Mouse (Mus musculus): ENCODE data around the gene Bcas3. TPM values are rescaled to one million over a fixed set of nuclear protein-coding genes. Genes with fewer than 3 reads are reported as not detected.
"Not testable (repeated sequence)": the region's sequence is repeated elsewhere in the genome, so short reads cannot be mapped to it uniquely, and the experiment has no call there.

The Bcas3 gene
- polyA plus RNA-seq, 1 experiment, result 17.0 TPM

DNA sequence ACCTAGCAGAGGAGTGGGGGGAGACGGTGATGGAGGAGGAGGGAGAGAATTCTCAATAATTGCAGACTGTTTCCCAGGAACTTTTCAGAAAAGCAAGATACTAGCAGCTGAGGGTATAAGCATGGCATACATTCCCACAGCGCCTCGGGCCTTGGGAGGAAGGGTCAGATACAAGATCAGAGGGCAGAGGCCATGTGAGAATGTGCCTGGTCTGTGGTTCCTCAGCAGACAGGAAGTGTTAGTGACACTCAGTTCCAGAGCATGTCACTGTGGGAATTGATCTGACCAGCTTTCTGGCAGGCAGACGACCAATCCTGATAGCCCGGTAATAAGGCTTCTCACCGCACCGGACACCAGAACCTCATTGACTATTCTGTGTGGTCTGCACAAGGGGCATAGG is 357.2 kb downstream of the Bcas3 start:
- TF ChIP-seq POLR2A (IDR thresholded peaks at IDR 0.05; ENCODE audit: low read depth, low read length) (no peak), CTCF (IDR thresholded peaks at IDR 0.05; ENCODE audit: borderline replicate concordance, insufficient read depth, low read length) (no peak)
- no peak overlapping the region for H3K27ac ChIP-seq (ENCODE audit: insufficient read depth, low read length)
- H3K4me1 ChIP-seq (ENCODE audit: control insufficient read depth, insufficient read depth, low read length), result peaks cover 2% of the 10 kb centered on the region; the same call in 1 of the 2 replicates
- H3K4me3 ChIP-seq (ENCODE audit: insufficient read depth, low read length), result no peak overlapping the region

DNA sequence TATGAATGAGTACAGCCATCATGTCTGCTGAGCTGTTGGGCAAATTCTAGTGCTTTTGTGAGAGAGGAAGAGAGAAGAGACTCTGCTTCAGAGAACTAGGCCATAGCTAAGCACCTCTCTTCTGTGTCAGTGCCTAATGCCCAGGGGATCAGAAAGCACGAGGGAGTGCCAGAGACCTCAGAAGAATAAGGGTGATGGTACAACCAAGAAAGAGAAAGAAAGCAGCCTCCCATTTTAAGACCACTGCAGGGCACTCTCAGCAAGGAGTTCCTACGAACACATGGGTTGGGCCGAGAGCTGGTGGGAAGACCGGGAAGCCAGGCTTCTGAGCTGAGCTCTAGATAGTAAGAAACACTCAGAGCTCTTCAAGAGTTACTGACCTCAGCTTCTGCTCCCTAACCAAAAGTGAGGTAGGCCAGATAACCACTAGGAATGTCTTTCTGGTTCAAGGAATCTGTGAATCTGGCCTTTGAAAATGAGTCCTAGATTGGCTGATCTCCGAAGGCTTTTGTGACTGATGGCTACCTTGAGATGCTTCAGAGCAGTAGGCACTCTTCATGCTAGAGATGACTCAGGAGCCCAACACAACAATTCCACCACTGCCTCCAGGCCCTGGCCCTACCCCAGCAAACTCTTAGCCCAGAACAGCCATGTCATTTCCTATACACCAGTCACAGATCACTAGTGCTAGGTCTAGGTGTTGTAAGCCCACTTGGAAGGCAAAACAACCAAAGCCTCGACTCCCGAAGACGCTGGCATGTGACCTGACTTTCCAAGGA is 359.2 kb downstream of the Bcas3 start:
- TF ChIP-seq POLR2A (IDR thresholded peaks at IDR 0.05; ENCODE audit: low read depth, low read length), result no peak
- TF ChIP-seq CTCF (IDR thresholded peaks at IDR 0.05; ENCODE audit: borderline replicate concordance, insufficient read depth, low read length), result no peak
- H3K4me3 ChIP-seq (ENCODE audit: insufficient read depth, low read length), result no peak overlapping the region
- peaks cover 2% of the 10 kb centered on the region; the same call in 1 of the 2 replicates for H3K4me1 ChIP-seq (ENCODE audit: control insufficient read depth, insufficient read depth, low read length)
- H3K27ac ChIP-seq (ENCODE audit: insufficient read depth, low read length), result no peak overlapping the region

DNA sequence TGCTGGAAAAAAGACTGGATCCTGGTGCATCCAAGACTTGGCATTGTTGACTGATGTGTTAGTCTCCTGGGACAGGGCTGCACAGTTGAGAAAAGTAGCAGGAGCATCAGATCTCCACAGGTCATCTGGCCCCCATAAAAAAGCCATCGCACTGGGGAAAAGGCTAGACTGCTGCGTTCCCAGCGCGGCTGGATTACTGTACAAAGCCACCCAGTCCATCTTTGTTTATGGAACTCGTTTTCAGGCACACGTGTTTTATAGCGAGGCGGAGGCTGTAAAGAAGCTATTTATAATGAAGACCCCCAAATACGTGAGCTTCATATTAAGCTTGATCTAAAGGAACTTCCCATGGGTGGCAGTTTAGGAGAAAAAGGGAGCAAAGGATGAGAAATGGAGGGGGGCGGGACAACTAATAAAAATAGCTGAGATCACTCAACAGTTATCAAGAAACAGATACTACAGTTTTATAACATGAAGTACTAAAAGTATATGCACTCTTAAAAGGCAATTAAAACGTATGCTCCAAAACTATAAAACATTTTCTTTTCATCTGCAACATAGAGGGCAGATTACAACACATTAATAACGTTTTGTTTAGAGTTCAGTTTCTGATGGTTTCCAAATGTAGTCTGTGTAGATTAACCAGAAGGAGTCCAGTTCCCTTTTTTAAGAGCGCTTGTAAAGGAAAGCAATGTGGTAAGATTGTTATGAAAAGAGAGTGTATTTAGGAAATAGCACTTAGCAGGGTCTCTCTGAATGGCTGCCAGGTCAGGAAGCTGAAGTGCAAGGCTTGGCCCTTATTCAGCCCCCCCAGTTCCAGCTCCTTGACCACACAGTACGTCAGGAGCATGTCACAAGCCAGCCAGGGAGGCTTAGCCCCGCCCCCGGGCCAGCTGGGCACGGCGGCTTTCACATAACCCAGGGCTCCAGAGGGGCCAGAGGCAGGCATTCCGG is 360.2 kb downstream of the Bcas3 start:
- H3K4me1 ChIP-seq (ENCODE audit: control insufficient read depth, insufficient read depth, low read length), result peaks cover 2% of the 10 kb centered on the region; the same call in 1 of the 2 replicates
- no peak overlapping the region for H3K27ac ChIP-seq (ENCODE audit: insufficient read depth, low read length)
- H3K4me3 ChIP-seq (ENCODE audit: insufficient read depth, low read length), result no peak overlapping the region
- TF ChIP-seq POLR2A (IDR thresholded peaks at IDR 0.05; ENCODE audit: low read depth, low read length), result no peak
- no peak for TF ChIP-seq CTCF (IDR thresholded peaks at IDR 0.05; ENCODE audit: borderline replicate concordance, insufficient read depth, low read length)

DNA sequence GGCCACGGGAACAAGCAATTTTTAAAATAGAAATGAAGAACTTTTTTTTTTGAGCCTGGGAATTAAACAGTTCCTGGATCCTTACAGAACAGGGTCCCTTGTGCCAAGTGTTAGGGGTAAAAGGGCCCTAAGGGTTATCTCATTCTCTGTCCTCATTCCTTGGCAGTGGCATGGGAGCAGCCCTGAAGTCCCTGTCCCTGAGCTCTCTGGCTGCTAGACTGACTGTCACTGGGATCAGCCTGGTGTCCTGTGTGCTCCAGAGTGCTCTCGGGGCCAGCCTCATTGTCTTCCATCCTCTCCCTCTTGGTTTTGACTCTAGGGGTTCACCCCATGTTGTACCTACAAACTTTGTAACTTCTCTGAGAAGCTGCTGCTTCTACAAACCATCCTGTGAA is 360.8 kb downstream of the Bcas3 start:
- no peak for TF ChIP-seq CTCF (IDR thresholded peaks at IDR 0.05; ENCODE audit: borderline replicate concordance, insufficient read depth, low read length)
- no peak for TF ChIP-seq POLR2A (IDR thresholded peaks at IDR 0.05; ENCODE audit: low read depth, low read length)
- Histone ChIP-seq H3K27ac (ENCODE audit: insufficient read depth, low read length) (no peak overlapping the region), H3K4me1 (ENCODE audit: control insufficient read depth, insufficient read depth, low read length) (peaks cover 2% of the 10 kb centered on the region; the same call in 1 of the 2 replicates), H3K4me3 (ENCODE audit: insufficient read depth, low read length) (no peak overlapping the region)

DNA sequence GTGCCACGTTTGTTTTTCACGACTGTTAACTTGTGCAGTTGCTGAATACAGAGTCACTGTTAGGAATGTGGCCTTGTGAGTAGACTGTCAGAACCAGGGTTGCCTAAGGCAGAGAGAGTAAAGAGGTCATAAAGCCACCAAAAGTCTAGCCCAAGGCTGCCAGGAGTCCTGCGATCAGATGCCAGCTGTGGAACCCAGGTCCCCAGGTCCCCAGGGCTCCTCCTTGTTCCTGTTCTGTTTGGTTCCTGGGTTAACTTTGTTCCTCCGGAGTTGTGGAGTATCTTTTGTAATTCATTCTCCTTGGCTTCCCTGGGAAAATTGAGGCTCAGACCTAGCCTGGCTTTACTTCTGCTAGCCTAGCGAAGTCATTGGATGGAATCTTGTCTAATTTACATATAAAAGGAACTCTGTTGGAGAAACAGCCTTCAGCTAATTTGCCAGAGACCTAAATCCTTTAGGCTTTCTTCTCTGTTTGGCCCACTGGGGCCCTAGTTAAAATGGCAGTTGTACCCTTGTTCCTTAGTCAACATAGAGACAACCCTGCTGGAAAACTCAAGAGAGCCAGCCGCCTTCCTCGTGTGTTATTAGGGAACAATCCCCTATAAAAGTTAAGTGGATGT is 361.5 kb downstream of the Bcas3 start:
- Histone ChIP-seq H3K27ac (ENCODE audit: insufficient read depth, low read length) (no peak overlapping the region), H3K4me3 (ENCODE audit: insufficient read depth, low read length) (no peak overlapping the region), H3K4me1 (ENCODE audit: control insufficient read depth, insufficient read depth, low read length) (peaks cover 2% of the 10 kb centered on the region; the same call in 1 of the 2 replicates)
- TF ChIP-seq CTCF (IDR thresholded peaks at IDR 0.05; ENCODE audit: borderline replicate concordance, insufficient read depth, low read length) (no peak), POLR2A (IDR thresholded peaks at IDR 0.05; ENCODE audit: low read depth, low read length) (no peak)

DNA sequence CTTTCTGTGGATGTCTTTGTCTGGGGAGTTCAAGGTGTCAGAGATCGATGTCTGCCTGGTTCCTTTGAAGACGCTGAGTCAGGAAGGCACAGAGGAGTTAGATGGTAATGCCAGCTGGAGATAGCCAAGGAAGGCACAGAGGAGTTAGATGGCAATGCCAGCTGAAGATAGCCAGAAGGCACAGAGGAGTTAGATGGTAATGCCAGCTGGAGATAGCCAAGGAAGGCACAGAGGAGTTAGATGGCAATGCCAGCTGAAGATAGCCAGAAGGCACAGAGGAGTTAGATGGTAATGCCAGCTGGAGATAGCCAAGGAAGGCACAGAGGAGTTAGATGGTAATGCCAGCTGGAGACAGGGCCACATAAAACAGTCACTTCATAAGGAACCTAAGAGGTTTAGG is 363.8 kb downstream of the Bcas3 start:
- H3K4me1 ChIP-seq (ENCODE audit: control insufficient read depth, insufficient read depth, low read length); H3K4me3 ChIP-seq (ENCODE audit: insufficient read depth, low read length); H3K27ac ChIP-seq (ENCODE audit: insufficient read depth, low read length): not testable (repeated sequence)

DNA sequence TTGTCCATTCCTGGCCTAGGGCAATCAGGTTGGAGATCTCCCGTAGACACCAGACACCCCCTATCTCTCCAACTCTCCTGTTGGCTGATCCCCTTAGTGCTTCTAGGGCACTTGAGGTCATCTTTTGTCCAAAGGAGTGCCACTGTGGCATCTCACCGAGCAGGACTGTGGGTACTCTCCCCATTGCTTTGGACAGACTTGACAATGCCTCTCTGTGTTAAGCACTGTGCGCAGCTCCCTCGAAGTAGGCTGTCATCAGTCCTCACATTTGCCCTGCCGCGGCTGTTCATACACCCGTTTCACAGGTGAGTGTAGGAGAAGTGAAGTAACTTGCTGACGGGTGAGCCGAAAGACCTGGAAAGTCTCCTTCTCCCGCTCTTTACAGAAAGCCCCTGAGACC is 366.1 kb downstream of the Bcas3 start:
- Histone ChIP-seq H3K27ac (ENCODE audit: insufficient read depth, low read length) (no peak overlapping the region), H3K4me3 (ENCODE audit: insufficient read depth, low read length) (no peak overlapping the region), H3K4me1 (ENCODE audit: control insufficient read depth, insufficient read depth, low read length) (no peaks in the 10 kb centered on the region; the same call in 1 of the 2 replicates)
- TF ChIP-seq CTCF (IDR thresholded peaks at IDR 0.05; ENCODE audit: borderline replicate concordance, insufficient read depth, low read length) (no peak), POLR2A (IDR thresholded peaks at IDR 0.05; ENCODE audit: low read depth, low read length) (no peak)

DNA sequence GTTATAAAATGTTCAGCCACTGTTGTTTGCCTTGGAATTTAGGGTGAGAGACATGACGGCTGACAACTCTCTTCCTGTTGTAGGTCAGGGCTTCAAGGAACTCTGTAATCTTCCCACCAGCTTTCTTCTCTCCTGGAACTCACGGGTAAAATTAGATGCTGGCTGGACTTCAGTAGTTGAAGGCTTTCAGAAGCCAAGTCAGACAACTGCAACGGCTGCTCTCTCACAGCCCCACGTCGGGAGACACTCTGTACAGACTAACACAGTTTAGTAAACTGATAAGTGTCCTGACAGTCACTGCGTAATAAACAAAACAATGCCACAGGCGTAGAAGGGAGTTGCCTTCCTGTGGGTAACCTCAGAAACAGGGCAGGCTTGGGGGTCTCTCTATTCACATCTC is 366.8 kb downstream of the Bcas3 start:
- TF ChIP-seq POLR2A (IDR thresholded peaks at IDR 0.05; ENCODE audit: low read depth, low read length) (no peak), CTCF (IDR thresholded peaks at IDR 0.05; ENCODE audit: borderline replicate concordance, insufficient read depth, low read length) (no peak)
- Histone ChIP-seq H3K4me3 (ENCODE audit: insufficient read depth, low read length) (no peak overlapping the region), H3K4me1 (ENCODE audit: control insufficient read depth, insufficient read depth, low read length) (no peaks in the 10 kb centered on the region), H3K27ac (ENCODE audit: insufficient read depth, low read length) (no peak overlapping the region)

DNA sequence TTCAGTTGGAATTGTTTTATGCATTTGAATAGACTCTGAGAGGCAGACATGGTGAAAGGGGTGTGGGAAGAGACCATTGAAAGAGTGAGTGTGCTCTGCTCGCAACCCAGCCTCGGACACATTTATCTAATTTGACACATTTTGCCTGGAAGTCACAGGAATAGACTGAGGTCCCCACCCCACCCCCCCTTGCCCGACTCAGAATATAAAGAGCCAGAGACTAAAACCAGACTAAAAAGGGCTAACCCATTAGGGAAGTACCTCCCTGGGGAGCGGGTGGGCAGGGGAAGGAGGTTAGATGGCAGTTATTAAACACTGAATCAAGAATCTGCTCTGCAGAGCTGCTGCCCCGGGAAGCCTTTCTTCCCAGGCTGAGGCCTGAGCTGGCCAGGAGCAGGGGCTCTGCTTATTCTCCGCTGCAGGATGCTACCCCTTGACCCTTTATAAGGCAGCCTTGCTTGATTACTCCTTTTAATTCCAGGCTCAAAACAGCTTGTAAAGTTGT is 367.4 kb downstream of the Bcas3 start:
- no peak overlapping the region for H3K4me3 ChIP-seq (ENCODE audit: insufficient read depth, low read length)
- no peak overlapping the region for H3K27ac ChIP-seq (ENCODE audit: insufficient read depth, low read length)
- TF ChIP-seq POLR2A (IDR thresholded peaks at IDR 0.05; ENCODE audit: low read depth, low read length) (no peak), CTCF (IDR thresholded peaks at IDR 0.05; ENCODE audit: borderline replicate concordance, insufficient read depth, low read length) (no peak)
- H3K4me1 ChIP-seq (ENCODE audit: control insufficient read depth, insufficient read depth, low read length), result no peaks in the 10 kb centered on the region
